Mouse (Mus musculus) olfactory bulb, adult 2 months (tissue): ENCODE data around the gene Inpp5b.

Experiments
- CTCF ChIP-seq: fragments of 200-500 bp; IDR thresholded peaks from 2 replicates; pipeline ENCODE4 v1.5.1; 2012; ENCODE audit warnings: low read depth, mild to moderate bottlenecking, low read length, moderate library complexity; ENCODE audit not compliant: insufficient read depth
- POLR2A ChIP-seq: fragments of 200-500 bp; IDR thresholded peaks from 2 replicates; pipeline ENCODE4 v1.6.1; 2012; ENCODE audit warnings: mild to moderate bottlenecking, low read depth, low read length, moderate library complexity; ENCODE audit not compliant: insufficient read depth

DNA sequence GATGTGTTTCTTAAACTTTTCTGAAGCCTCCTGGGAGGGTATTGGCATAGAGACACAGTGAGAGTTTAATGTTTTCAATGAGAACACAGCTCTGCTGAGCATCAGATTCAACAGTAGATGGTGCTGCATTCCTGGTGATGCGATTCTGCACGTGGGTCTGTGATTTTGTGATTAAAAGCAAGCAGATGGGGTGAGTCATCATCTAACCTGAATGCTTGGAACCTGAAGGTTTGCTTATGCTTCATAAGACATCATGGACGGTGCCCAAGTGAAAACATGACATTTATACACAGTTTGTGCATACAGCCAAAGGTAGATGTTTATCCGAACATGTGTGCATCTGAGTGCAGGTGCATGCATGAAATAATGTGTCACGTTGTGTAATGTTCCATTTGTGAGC is 29.0 kb downstream of the Inpp5b start:
- no peak for TF ChIP-seq POLR2A
- no peak for TF ChIP-seq CTCF
